Mouse (Mus musculus): ENCODE data around the gene Nup214.

Gene Nup214

GRCm38 (mm10) chr2:32068811-32069607 lies 94.8 kb downstream of the Nup214 start:
- no peak for DNase-seq (ENCODE audit: low spot score in 2 of 2)

GRCm38 (mm10) chr2:32070747-32071146 lies 96.5 kb downstream of the Nup214 start:
- DNase-seq (ENCODE audit: low spot score in 2 of 2): no peak

- peak in 1 of 2 experiments; percentile 26 for DNase-seq (ENCODE audit: low spot score in 2 of 2)
Measured at GRCm38 (mm10) chr2:32074404-32074803, 100.2 kb downstream of the Nup214 start.

GRCm38 (mm10) chr2:32075368-32075767 lies 101.1 kb downstream of the Nup214 start:
- DNase-seq (ENCODE audit: low spot score in 2 of 2): no peak

- no peak for DNase-seq (ENCODE audit: low spot score in 2 of 2)
Measured at GRCm38 (mm10) chr2:32077744-32078143, 103.5 kb downstream of the Nup214 start.

GRCm38 (mm10) chr2:32078522-32078921 lies 104.3 kb downstream of the Nup214 start:
- no peak for DNase-seq (ENCODE audit: low spot score in 2 of 2)

GRCm38 (mm10) chr2:32079191-32079725 lies 105.0 kb downstream of the Nup214 start:
- DNase-seq (ENCODE audit: low spot score in 2 of 2): no peak

GRCm38 (mm10) chr2:32080681-32081080 lies 106.4 kb downstream of the Nup214 start:
- no peak for DNase-seq (ENCODE audit: low spot score in 2 of 2)

GRCm38 (mm10) chr2:32081296-32081929 lies 107.2 kb downstream of the Nup214 start:
- DNase-seq (ENCODE audit: low spot score in 2 of 2): no peak

GRCm38 (mm10) chr2:32082229-32082628 lies 108.0 kb downstream of the Nup214 start:
- DNase-seq (ENCODE audit: low spot score in 2 of 2): no peak

- DNase-seq (ENCODE audit: low spot score in 2 of 2): peak in 1 of 2 experiments; percentile 29
Measured at GRCm38 (mm10) chr2:32083159-32084011, 109.1 kb downstream of the Nup214 start.

GRCm38 (mm10) chr2:32084111-32084871 lies 110.1 kb downstream of the Nup214 start, which contains the start of gene Fam78a:
Gene Fam78a, minus strand, starts transcription at chr2:32084857.
- peak in 1 of 2 experiments; percentile 18 for DNase-seq (ENCODE audit: low spot score in 2 of 2)

- DNase-seq (ENCODE audit: low spot score in 2 of 2): no peak
Measured at GRCm38 (mm10) chr2:32084872-32085199, 110.6 kb downstream of the Nup214 start.

- DNase-seq (ENCODE audit: low spot score in 2 of 2): no peak
Measured at GRCm38 (mm10) chr2:32085231-32085630, 111.0 kb downstream of the Nup214 start.

GRCm38 (mm10) chr2:32087606-32088005 lies 113.4 kb downstream of the Nup214 start:
- no peak for DNase-seq (ENCODE audit: low spot score in 2 of 2)

GRCm38 (mm10) chr2:32088372-32088981 lies 114.2 kb downstream of the Nup214 start:
- peak; percentile 24 to 33 for DNase-seq (ENCODE audit: low spot score in 2 of 2)

GRCm38 (mm10) chr2:32089606-32090005 lies 115.4 kb downstream of the Nup214 start:
- no peak for DNase-seq (ENCODE audit: low spot score in 2 of 2)

GRCm38 (mm10) chr2:32090145-32090544 lies 115.9 kb downstream of the Nup214 start:
- DNase-seq (ENCODE audit: low spot score in 2 of 2): no peak

GRCm38 (mm10) chr2:32091956-32092355 lies 117.7 kb downstream of the Nup214 start:
- no peak for DNase-seq (ENCODE audit: low spot score in 2 of 2)

GRCm38 (mm10) chr2:32094001-32094707 lies 119.9 kb downstream of the Nup214 start:
- no peak for DNase-seq (ENCODE audit: low spot score in 2 of 2)
